Mouse (Mus musculus): ENCODE results near the gene Lnpk. TPM values are rescaled to one million over a fixed set of nuclear protein-coding genes. Genes with fewer than 3 reads are reported as not detected.

Gene Lnpk
- polyA plus RNA-seq, 2 experiments: 7.1 to 15.4 TPM

DNA sequence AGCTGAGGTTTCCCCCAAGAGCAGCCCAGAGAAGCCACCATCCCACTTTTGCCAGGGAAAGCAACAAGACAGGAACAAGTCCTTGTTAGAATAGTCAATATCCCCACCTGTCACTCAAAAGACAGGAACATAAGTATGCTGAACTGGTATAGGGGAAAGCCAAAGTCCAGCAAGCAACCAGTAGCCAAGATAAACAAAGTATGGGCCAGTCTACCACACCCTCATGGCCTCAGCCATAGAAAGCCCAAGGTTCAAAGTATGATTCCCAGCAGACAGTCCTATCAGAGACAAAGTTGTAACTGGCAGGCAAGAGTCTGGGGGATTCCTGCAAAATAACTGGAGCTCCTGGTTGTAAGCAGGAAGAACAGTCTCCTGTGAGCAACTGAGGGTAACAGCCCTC, 16.9 kb upstream of the Lnpk start:
- Histone ChIP-seq H3K4me3 (ENCODE audit: insufficient read depth in 1 of 2, low read depth in 2 of 2, low read length in 2 of 2) (no peak overlapping the region), H3K27me3 (ENCODE audit: control insufficient read depth, insufficient read depth, low read length) (no peaks in the 10 kb centered on the region), H3K4me1 (replicated peaks; ENCODE audit: control insufficient read depth in 2 of 2, insufficient read depth in 2 of 2, low read length in 1 of 2) (0 out of 4 replicates have a peak, but pooled peaks cover 0 to 2% of the 10 kb centered on the region in 2 experiments), H3K9me3 (ENCODE audit: control insufficient read depth, low read length) (no peaks in the 10 kb centered on the region), H3K9ac (replicated peaks) (no peak overlapping the region), H3K27ac (no peak overlapping the region), H3K36me3 (replicated peaks; ENCODE audit: control insufficient read depth, insufficient read depth, low read depth) (no peaks in the 10 kb centered on the region), H3K4me2 (ENCODE audit: low read depth) (no peak overlapping the region)
- no peak for TF ChIP-seq EP300 (IDR thresholded peaks at IDR 0.05; ENCODE audit: low read depth)
- TF ChIP-seq CTCF (IDR thresholded peaks at IDR 0.05; ENCODE audit: low read depth): no peak
- DNase-seq (ENCODE audit: low read depth in 3 of 3, low spot score in 3 of 3) (no peak), ATAC-seq (ENCODE audit: insufficient read depth) (no peak)

- under 1% methylated on average over 53 of the region's 55 CpGs for WGBS (ENCODE audit: insufficient replicate concordance)
- peak; percentile 65 for ATAC-seq (ENCODE audit: insufficient read depth)
- TF ChIP-seq CTCF (IDR thresholded peaks at IDR 0.05; ENCODE audit: low read depth) (no peak; the same call in 1 of the 2 replicates), EP300 (IDR thresholded peaks at IDR 0.05; ENCODE audit: low read depth) (no peak)
Observed at GRCm38 (mm10) chr2:74578146-74578842, 941 bp downstream of the Lnpk start.

DNA sequence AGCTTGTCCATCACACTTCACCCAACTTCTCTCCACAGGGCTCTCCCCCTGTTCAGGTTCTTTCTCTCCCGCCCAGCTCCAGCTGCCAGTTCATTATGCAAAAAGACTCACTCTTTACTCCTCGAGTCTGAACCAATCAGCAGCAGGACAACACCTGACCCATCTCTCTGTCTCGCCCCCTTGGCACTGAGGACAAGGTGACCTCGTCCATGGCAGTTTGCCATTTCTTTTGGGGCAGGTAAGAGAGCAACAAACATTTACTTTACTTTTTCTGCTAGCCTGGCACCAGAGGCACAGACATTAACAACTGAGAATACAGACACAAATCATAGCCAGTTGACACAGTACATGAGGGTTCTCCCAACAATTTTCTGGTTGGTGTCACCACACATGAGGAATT, 8.8 kb downstream of the Lnpk start:
- H3K4me1 ChIP-seq (replicated peaks; ENCODE audit: control insufficient read depth in 2 of 2, insufficient read depth in 2 of 2, low read length in 1 of 2): no peaks in the 10 kb centered on the region
- H3K27me3 ChIP-seq (ENCODE audit: control insufficient read depth, insufficient read depth, low read length): no peaks in the 10 kb centered on the region
- H3K9ac ChIP-seq (replicated peaks): no peak overlapping the region
- no peak for TF ChIP-seq CTCF (IDR thresholded peaks at IDR 0.05; ENCODE audit: low read depth)
- TF ChIP-seq EP300 (IDR thresholded peaks at IDR 0.05; ENCODE audit: low read depth): no peak
- no peak overlapping the region for H3K4me3 ChIP-seq (ENCODE audit: insufficient read depth in 1 of 2, low read depth in 2 of 2, low read length in 2 of 2)
- WGBS (ENCODE audit: insufficient replicate concordance): 69% methylated on average over 4 of the region's 4 CpGs
- DNase-seq (ENCODE audit: low read depth in 3 of 3, low spot score in 3 of 3) (no peak), ATAC-seq (ENCODE audit: insufficient read depth) (no peak)
- H3K9me3 ChIP-seq (ENCODE audit: control insufficient read depth, low read length): no peaks in the 10 kb centered on the region
- H3K27ac ChIP-seq: no peak overlapping the region
- no peak overlapping the region for H3K4me2 ChIP-seq (ENCODE audit: low read depth)
- no peaks in the 10 kb centered on the region; the same call in 1 of the 2 replicates for H3K36me3 ChIP-seq (replicated peaks; ENCODE audit: control insufficient read depth, insufficient read depth, low read depth)

More at GRCm38 (mm10) chr2:74578146-74578842, 941 bp downstream of the Lnpk start:
- peak; percentile 61 to 62 (median 61) for DNase-seq (ENCODE audit: low read depth in 3 of 3, low spot score in 3 of 3)
- Histone ChIP-seq H3K4me2 (ENCODE audit: low read depth) (peak overlapping the region; percentile 84), H3K27ac (peak overlapping the region; percentile 86), H3K27me3 (ENCODE audit: control insufficient read depth, insufficient read depth, low read length) (no peaks in the 10 kb centered on the region), H3K4me3 (ENCODE audit: insufficient read depth in 1 of 2, low read depth in 2 of 2, low read length in 2 of 2) (peak overlapping the region; percentile 83 to 97), H3K9me3 (ENCODE audit: control insufficient read depth, low read length) (no peaks in the 10 kb centered on the region), H3K9ac (replicated peaks) (peak overlapping the region; percentile 90), H3K36me3 (replicated peaks; ENCODE audit: control insufficient read depth, insufficient read depth, low read depth) (no peaks in the 10 kb centered on the region), H3K4me1 (replicated peaks; ENCODE audit: control insufficient read depth in 2 of 2, insufficient read depth in 2 of 2, low read length in 1 of 2) (peaks cover 6 to 8% of the 10 kb centered on the region in 2 experiments)

GRCm38 (mm10) chr2:74559822-74560221, 19.4 kb downstream of the Lnpk start:
- no peak overlapping the region for H3K4me3 ChIP-seq (ENCODE audit: insufficient read depth in 1 of 2, low read depth in 2 of 2, low read length in 2 of 2)
- ATAC-seq (ENCODE audit: insufficient read depth) (no peak), DNase-seq (ENCODE audit: low read depth in 3 of 3, low spot score in 3 of 3) (no peak)
- no peaks in the 10 kb centered on the region for H3K9me3 ChIP-seq (ENCODE audit: control insufficient read depth, low read length)
- H3K36me3 ChIP-seq (replicated peaks; ENCODE audit: control insufficient read depth, insufficient read depth, low read depth): no peaks in the 10 kb centered on the region; the same call in 1 of the 2 replicates
- H3K4me2 ChIP-seq (ENCODE audit: low read depth): no peak overlapping the region
- H3K4me1 ChIP-seq (replicated peaks; ENCODE audit: control insufficient read depth in 2 of 2, insufficient read depth in 2 of 2, low read length in 1 of 2): no peaks in the 10 kb centered on the region
- H3K27me3 ChIP-seq (ENCODE audit: control insufficient read depth, insufficient read depth, low read length): no peaks in the 10 kb centered on the region
- no peak overlapping the region for H3K27ac ChIP-seq
- no peak overlapping the region for H3K9ac ChIP-seq (replicated peaks)
- TF ChIP-seq CTCF (IDR thresholded peaks at IDR 0.05; ENCODE audit: low read depth) (no peak), EP300 (IDR thresholded peaks at IDR 0.05; ENCODE audit: low read depth) (no peak)
- WGBS (ENCODE audit: insufficient replicate concordance): 27% methylated on average over 2 of the region's 2 CpGs

GRCm38 (mm10) chr2:74559092-74559491, 20.1 kb downstream of the Lnpk start:
- H3K9me3 ChIP-seq (ENCODE audit: control insufficient read depth, low read length): no peaks in the 10 kb centered on the region
- H3K4me3 ChIP-seq (ENCODE audit: insufficient read depth in 1 of 2, low read depth in 2 of 2, low read length in 2 of 2): no peak overlapping the region
- no peaks in the 10 kb centered on the region; the same call in none of the 2 replicates for H3K36me3 ChIP-seq (replicated peaks; ENCODE audit: control insufficient read depth, insufficient read depth, low read depth)
- no peak overlapping the region for H3K4me2 ChIP-seq (ENCODE audit: low read depth)
- H3K27ac ChIP-seq: no peak overlapping the region
- WGBS (ENCODE audit: insufficient replicate concordance): 63% methylated on average over 2 of the region's 2 CpGs
- no peak for TF ChIP-seq EP300 (IDR thresholded peaks at IDR 0.05; ENCODE audit: low read depth)
- TF ChIP-seq CTCF (IDR thresholded peaks at IDR 0.05; ENCODE audit: low read depth): no peak
- no peak overlapping the region for H3K9ac ChIP-seq (replicated peaks)
- ATAC-seq (ENCODE audit: insufficient read depth): no peak
- H3K27me3 ChIP-seq (ENCODE audit: control insufficient read depth, insufficient read depth, low read length): no peaks in the 10 kb centered on the region
- DNase-seq (ENCODE audit: low read depth in 3 of 3, low spot score in 3 of 3): no peak
- no peaks in the 10 kb centered on the region for H3K4me1 ChIP-seq (replicated peaks; ENCODE audit: control insufficient read depth in 2 of 2, insufficient read depth in 2 of 2, low read length in 1 of 2)

Measured in liver, embryonic 14.5 days (tissue).